Mouse (Mus musculus) gastrocnemius, postnatal 25 days (tissue): Measurements from ENCODE around the gene Apol9b. TPM values are rescaled to one million over a fixed set of nuclear protein-coding genes. Genes with fewer than 3 reads are reported as not detected.
A peak's percentile ranks its signal among the peaks of the same experiment; 100 is the strongest.
"Not testable (repeated sequence)": the region's sequence is repeated elsewhere in the genome, so short reads cannot be mapped to it uniquely, and the experiment has no call there.

Source experiments
- DNase-seq: peaks from one replicate; pipeline ENCODE4 v3.0.0; 2022
- long read RNA-seq, 2 experiments: library from polyadenylated mRNA; stranded (forward); transcript quantifications; one replicate each; pipeline ENCODE4 v2.0.0; 2021
- total RNA-seq, 2 experiments: library from RNA; stranded (reverse); gene quantifications; 1 replicate in 1 of 2; 2 replicates in 1 of 2; pipeline ENCODE4 v1.2.3; 2021

Gene Apol9b
- total RNA-seq = not detected
- long read RNA-seq, experiment 1 = 0 reads
- long read RNA-seq, experiment 2 = 0 reads

DNA sequence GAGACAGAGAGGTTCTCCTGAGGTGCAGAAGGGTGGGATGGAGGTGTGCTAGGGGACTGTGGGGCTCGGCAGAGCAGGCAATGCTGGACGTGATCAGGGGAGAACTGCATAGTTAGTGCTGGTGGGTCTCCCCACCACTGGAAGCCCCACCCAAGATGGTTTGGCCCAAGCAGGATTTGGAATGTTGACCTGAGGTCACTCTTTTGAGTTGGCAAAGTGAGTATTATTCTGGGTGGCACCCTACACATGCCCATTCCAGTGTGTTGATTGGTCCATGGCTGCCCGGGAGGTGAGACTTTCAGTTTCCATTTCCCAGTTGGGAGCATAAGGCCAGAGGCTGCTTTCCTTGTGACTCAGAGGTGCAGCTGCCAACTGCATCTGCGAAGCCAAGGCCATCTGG is at the start of gene Apol9b:
TSS of gene Apol9b (plus strand) at position 301 of the 400 bp plus-strand sequence.
- DNase-seq = not testable (repeated sequence)

DNA sequence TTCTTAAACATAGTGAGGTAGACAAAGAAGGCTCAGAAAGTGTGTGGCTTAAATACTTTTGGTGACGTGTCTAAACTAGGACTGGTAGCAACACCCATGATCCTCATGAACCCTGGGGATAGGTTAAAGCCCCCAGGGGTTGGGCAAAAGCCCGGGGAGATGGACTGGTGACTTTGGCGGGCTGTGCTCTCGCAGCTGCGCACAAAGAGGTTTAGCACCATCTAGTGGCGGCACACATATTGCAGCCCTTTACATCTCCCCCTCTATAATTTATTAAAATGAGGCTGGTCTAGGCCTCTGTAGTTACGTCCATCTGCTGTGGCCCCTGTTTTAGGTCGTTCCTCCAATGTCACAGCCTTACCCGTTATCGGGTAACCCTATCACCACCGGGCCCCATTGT is 44.9 kb upstream of the Apol9b start:
- not testable (repeated sequence) for DNase-seq

DNA sequence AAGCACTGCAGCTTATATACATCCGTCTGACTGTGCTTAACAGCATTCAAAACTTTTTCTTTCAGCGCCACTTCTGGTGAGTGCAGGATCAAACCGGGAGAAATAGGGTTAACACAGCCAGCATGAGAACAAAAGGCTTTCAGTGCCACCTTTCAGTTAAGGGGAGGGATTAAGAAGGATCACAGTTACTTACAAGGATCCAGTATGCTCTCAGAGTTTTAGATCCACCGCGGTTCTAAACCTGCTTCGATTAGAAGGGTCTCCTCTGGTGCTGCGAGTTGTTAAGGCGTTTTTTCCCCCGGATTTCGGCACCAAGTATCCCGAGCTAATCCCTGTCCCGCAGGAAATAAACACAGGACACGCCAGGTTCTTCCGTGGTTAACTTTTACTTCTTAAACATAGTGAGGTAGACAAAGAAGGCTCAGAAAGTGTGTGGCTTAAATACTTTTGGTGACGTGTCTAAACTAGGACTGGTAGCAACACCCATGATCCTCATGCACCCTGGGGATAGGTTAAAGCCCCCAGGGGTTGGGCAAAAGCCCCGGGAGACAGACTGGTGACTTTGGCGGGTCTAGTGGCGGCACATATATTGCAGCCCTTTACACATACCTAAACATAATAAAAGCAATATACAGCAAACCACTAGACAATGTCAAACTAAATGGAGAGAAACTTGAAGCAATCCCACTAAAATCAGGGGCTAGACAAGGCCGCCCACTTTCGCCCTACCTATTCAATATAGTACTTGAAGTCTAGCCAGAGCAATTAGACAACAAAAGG is 37.1 kb upstream of the Apol9b start:
- DNase-seq = not testable (repeated sequence)

DNA sequence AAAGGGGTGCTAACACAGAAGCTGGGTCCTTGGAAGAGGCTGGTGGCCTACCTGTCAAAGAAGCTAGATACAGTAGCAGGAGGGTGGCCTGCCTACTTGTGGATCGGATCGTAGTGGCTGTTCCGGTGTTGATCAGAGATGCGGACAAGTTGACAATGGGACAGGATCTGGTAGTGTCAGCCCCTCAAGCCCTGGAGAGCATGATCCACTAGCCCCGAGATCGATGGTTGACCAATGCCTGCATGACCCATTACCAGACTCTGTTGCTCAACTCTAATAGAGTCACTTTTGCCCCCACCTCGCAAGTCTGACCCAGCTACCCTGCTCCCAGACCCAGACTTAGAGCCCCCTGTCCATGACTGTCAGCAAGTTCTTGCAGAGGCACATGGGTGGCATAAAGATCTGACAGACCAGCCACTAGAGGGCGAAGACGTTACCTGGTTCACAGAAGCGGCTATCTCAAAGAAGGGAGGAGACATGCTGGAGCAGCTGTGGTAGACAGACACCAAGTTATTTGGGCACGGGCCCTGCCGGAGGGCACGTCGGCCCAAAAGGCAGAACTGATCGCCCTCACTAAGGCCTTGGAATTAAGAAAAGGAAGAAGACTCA is 34.0 kb upstream of the Apol9b start:
- DNase-seq = peak; percentile 5

DNA sequence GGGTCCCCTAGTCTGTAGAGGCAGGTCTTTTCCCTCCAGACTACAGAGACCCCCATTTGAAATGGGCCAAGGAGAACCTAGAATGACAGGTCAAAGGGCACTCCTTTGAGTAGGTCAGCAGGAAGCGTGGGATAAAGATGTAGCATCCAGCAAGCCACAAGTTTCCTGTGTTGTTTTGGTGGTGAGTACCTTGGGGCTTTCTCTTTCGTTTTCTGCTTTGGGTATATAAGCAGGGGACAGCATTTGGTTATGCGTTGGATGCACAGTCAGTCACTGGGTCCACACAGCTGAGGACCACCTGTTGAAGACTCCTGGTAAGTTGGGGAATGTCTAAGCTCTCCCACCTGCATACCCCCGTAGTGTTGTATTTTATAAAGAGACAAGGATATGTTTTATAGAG is 30.2 kb upstream of the Apol9b start, which contains the start of gene Apol7e:
TSS of gene Apol7e (plus strand) at position 202 of the 400 bp plus-strand sequence.
- not testable (repeated sequence) for DNase-seq

DNA sequence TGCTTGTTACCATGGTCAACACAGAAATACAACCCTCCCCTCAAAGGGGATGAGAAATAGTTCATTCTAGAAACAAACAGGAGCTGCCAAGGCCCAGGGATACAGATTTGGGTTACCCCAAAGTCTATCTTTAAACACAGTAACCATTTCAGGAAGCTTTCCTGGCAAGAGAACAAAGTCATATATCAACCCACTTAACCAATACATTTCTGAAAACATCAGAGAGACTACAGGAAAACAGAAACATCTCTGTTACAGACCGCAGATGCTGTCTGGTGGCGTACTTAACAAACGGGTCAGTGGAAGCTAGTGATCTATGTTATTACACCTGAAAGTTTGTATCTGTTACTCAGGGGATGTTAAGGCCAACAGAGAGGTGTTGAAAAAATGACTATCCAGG is 23.5 kb upstream of the Apol9b start:
- not testable (repeated sequence) for DNase-seq

DNA sequence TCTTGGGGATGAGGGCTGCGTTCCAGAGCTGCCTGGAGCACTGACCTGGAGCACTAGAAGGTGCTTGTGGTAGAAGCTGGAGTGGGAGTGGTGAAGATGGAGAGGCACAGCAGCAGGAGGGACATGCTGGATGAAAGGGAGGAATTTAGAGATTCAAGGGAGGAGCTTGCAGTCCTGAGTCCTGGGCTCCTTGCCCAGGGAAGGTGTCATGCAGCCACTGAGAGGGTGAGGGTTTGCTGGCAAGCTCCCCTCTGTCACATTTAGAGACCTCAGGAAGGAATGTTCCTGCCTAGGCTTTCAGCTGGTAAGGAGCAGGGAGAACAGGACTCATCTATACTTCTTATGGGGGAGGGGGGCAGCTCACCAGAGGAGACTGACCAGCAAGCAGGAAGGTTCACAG is 19.9 kb upstream of the Apol9b start:
- DNase-seq = not testable (repeated sequence)

DNA sequence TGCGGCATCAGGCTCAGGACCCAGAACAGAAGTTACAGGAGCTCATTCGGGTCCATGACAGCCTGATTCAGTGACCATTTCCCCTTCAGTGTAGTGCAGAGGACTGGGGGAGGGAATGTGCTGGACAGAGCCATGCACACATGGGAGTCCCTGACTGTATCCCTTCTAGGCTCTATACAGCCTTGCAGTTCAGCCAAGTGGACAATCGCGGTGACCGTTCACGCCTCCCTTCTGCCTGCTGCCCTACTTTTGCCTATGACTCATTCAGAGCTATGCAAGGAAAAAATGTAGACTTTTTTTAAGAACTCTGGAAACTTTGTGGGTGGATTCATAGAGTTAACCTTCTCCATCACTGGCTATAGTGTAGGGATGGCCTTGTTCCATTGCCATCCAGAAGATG is 10.6 kb upstream of the Apol9b start:
- DNase-seq = not testable (repeated sequence)

DNA sequence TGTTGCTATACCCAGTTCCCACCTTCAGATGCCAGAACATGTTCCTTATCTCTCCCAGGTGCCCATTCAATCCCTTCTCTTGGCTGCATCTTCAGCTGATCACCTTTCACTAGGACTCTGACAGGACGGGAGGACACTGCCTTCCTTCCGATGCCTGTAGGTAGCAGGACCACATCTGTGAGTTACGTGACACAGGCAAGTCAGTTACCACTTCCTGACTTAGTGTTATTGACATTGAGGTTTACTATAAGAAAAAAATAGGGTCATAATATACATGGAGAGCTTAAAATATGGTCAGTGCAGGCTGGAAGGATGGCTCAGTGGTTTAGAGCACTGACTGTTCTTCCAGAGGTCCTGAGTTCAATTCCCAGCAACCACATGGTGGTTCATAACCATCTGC is 7.3 kb upstream of the Apol9b start:
- not testable (repeated sequence) for DNase-seq

DNA sequence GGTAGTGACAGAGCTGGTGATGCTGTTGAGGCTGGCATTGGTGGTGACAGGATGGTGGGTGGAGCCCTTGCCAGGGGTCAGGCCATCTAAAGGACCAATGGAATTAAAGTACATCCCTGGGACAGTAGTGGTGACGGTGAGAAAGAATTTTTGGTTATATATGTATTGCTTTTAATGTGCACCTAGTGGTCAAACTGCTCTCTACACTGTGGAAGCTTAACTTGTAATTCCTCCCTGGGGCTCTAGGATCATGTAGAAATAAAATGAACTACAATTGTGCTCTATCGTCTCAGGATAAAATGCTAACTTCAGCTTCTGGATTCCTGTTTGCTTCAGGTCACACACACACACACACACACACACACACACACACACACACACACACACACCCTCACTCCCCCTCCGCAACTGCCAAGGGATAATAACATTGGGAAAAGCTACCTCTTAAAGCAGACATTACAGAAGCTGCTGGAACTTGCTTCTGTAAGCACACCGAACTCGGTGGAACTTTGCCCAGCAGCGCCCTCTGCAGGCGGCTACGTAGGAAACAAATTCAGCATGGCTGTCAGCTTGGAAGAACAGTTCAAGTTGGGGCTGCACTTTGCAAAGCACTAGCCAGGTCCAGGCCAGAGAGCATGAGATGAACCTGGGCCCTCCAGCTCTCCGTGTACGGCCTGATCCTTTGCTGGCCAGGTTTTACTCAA is 4.5 kb upstream of the Apol9b start:
- not testable (repeated sequence) for DNase-seq

DNA sequence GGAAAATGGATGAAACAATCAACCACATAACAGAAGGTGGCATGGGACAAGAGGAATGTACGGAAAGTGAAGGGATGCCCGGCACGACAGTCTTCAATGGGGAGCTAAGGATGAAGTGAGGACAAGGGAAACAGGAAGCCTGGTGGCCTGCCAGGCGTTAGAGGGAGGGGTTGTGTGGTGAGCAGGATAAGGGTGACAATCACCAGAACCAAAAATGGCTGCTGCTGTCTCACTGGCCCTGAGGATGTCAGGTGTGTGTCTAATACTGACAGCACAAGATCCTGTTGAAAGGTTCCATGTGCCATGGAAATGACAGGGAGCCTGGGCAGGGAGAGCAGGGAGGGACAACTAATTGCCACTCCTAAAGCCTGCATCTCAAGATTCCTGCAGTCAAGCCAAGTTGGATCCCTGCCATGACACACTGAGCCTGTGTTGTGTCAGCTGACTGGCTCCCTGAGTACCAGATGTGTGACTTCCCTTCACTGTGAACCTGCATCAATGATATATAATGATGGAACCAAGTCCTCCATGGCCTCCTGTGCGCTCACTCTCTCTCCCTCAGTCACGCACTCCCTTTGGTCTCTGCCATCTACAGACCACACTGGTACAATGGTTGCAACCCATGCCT is 3.3 kb upstream of the Apol9b start:
- not testable (repeated sequence) for DNase-seq

DNA sequence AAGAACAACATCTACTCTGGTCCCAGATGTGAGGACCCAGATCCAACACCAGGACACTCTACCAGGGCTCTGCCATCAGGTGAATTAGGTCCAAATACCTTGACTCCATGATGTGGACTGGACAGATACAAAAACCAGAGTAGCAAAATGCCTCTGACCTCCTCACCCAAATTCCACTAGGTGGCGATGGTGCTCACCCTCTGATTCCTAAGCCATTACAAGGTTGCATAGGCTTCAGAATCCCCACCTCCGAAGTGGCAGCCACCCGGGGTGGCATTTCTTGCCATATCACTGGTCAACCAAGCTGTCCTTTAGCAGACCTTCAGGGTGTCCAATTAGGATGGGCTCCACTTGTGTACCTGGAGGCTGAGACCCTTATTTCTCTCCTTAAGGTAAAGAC is 1.7 kb upstream of the Apol9b start:
- DNase-seq = not testable (repeated sequence)

DNA sequence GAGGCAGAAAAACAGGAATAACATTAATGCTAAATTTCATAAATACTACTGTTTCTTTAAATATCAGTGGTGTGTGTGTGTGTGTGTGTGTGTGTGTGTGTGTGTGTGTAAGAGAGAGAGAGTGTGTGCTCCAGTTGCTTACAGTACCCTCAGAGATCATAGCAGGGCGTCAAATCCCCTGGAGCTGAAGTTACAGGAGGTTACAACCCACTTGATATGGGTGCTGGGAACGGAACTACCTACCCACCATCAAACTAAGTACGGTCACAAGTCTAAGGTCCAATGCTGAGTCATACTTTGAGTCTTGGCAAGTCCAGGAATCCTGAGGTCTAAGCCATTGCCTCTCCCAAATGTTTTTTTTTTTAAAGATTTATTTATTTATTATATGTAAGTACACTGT is 1.1 kb upstream of the Apol9b start:
- not testable (repeated sequence) for DNase-seq

DNA sequence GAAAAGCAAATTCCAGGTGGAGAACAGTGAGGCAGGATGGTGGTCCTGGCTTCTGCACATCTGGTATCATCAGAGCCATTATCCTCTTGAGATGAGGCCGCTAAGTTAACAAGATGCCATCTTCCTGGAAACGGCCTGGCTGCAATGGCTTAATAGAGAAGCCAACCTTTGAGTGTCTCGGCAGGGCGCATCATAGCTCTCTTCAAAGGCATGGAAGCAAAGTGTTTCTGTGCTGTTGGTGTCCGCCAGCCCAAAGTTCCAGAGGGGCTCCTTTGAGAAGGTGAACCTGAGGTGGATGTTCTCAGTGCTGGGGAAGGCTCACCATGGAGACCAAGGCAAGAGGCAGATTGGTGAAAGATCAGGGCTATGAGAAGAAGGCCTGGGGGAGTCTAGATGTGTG is 2.8 kb downstream of the Apol9b start:
- no peak for DNase-seq

DNA sequence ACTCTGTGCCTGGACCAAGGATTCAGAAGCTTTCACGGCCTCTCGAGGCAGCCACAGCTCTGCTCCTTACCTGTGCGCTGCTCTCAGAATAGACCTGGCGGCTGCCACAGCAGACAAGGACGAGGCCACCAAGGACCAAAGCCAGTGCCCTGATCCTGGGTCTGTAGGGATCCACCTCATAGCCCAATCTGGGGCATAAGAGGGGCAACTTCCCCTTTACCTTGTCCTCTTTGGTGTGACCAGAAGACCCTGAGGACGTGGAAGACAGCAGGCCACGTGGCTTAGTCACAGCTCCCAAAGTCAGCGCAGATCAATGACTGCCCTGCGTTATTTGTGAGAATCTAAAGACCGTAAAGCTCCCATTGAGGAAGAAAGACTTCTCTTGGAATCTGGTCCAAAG is 4.0 kb downstream of the Apol9b start:
- DNase-seq = not testable (repeated sequence)

DNA sequence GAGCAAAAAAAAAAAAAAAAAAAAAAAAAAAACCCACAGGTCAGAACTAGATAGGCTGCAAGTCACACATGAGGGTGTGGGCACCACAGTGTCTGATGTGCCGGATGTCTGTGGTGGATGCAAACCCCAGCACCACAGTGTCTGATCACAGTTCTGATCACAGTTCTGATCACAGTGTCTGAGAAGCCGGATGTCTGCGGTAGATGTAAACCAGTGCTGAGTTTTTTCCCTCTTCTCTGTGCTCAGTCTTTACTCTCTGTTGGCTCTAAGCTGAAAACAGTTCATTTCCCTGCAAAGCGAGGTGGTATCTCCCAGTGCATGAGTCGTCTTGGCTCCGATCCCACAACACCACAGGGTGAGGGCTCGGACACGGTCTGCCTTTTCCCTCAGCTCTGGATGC is 4.5 kb downstream of the Apol9b start:
- DNase-seq = not testable (repeated sequence)

DNA sequence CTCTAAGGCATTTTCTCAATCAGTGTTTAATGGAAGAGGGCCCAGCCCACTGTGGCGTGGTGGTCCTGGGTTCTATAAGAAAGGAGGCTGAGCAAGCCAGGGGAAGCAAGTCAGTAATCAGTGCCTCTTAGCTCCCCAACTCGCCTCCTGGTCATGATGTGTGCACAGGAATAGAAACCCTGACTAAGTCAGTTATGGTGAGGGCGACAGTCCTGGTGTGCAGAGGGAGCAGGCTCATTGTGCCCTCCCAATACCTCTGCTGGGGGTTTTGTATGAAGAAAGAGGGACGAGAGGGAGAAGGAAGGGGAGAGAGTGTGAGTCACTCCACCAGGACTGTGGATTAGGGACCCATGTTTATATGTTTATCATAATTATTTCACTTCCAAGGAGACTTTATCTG is 5.1 kb downstream of the Apol9b start:
- DNase-seq = not testable (repeated sequence)

DNA sequence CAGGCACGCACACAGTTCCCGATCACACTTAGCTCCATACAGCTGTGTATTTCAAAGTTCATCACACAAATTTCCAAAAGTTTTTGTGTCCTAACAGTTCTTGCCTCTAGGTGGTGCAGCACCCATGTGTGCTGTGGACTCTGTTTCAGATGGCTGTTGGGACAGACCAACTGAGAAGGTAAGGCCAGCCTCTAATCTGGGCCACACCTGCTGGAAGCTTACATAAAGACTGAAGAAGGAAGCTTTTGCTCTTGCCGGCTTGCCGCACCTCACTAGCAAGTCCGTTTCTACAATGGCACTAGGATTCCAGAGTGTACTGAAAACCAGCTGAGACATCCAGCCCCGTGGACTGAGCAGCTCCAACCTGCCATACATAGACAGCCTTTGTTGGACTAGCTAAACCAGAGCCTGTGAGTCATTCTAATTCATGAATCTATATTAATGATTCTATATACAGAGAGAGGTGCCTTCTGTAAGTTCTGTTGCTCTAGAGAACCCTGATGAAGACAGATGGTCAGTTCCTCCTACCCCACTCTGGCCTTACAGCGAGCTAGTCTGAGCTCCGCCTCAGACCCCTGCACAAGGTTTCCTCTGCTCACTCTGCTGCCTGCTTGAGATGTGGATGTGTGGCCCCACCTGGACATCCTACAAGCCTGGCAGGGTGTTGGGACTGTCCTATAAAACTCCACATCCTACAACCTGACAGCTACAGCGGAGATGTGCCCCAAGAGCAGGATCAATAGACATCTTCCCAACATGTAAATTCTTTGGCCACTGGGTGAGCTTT is 11.9 kb downstream of the Apol9b start:
- DNase-seq = no peak

DNA sequence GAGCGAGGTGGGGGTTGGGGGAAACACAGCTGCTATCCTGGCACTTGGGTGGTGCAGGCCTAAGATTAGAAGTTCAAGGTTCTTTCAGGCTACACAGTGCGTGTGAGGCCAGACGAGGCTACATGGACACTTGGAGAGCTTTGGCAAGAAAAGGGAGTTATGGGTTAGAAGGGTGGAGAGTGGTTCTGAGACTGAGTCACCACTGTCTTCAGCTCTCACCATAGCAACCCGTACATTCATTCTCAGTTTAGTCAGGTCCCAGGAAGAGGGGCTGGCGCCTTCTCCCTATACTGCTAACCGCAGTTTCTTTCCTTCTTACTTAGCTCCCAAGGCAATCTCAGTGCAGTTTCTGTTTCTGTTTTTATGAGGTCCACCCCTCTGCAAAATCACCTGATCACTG is 12.7 kb downstream of the Apol9b start:
- not testable (repeated sequence) for DNase-seq

DNA sequence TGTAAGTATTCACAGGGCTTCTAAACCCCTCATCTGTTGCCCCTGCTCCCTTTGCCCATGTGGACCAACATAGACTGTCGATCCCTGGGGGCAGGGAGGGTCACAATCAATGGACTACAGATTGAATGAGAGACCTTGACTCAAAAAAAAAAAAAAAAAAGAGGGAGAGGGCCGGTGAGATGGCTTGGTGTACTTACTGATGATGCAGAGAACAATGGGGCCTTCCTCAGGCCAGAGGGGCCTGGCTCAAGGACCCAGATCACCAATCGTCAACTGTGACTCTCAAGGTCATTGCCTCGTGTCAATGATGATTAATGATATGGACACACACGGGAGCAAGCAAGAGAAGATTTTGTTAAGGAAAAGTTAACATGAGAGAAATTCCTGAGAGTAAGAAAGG is 15.8 kb downstream of the Apol9b start:
- no peak for DNase-seq

DNA sequence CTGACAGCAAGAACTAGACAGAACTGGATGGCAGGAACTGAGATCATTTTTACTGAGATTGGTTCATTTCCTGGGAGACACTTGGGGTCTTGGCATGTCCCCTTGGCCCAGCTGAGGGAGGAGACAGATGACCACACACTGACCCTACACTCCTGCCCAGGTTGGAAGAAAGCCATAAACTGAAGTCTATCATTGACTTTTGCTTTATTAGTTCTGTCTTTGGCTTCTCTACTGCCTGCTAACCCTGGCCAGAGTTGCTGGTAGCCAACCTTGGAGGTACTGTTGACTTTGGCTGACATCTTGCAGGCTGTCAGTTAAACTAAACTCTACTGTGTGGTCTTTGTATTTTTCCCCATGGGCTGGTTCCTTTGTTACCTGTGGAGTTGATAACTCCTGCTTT is 16.2 kb downstream of the Apol9b start:
- no peak for DNase-seq

DNA sequence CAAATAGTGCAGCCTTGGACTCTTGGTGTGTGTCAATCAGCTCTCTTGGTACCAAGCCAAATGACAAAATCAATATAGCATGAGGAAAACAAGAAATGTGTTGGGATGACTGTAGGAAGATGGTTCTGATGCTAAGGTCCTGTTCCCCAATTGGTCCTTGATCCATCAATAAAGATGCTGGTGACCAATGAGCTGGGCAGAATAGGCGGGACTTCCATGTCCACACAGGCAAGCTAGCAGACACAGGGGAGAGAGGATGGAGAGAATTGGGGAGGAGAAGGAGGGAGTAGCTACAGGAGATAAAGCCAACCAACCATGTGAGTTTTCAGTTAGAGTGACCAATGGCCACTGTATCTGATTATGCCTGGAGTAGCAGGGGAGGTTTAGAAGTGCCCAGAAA is 17.5 kb downstream of the Apol9b start:
- no peak for DNase-seq
